Mouse (Mus musculus) myocyte (in vitro differentiated cells): Measurements from ENCODE around the gene Opa3.

Experiments used
- CEBPB ChIP-seq: IDR thresholded peaks from 2 replicates; pipeline ENCODE4 v1.6.1; 2011; ENCODE audit warnings: mild to moderate bottlenecking, moderate library complexity; ENCODE audit not compliant: poor library complexity, insufficient read depth, severe bottlenecking
- E2F4 ChIP-seq: IDR thresholded peaks from one replicate; pipeline ENCODE4 v1.6.1; 2011; ENCODE audit warnings: mild to moderate bottlenecking, control low read depth, moderate library complexity; ENCODE audit not compliant: insufficient read depth
- MAX ChIP-seq: IDR thresholded peaks from one replicate; pipeline ENCODE4 v1.6.1; 2011; ENCODE audit warnings: low read depth, mild to moderate bottlenecking, control low read depth
- MYOD1 ChIP-seq, 3 experiments: IDR thresholded peaks; one replicate each; pipeline ENCODE4 v1.6.1; 2011; ENCODE audit warnings: control low read depth in 2 of 3, low read depth in 2 of 3, mild to moderate bottlenecking in 2 of 3, moderate library complexity in 1 of 3; ENCODE audit not compliant: insufficient read length in 2 of 3, control insufficient read depth in 1 of 3
- MYOG ChIP-seq, 3 experiments: IDR thresholded peaks; one replicate each; pipeline ENCODE4 v1.6.1; 2011; ENCODE audit warnings: control low read depth in 2 of 3, low read depth in 2 of 3, mild to moderate bottlenecking in 2 of 3; ENCODE audit not compliant: insufficient read length in 2 of 3, control insufficient read depth in 1 of 3, insufficient read depth in 1 of 3
- POLR2A ChIP-seq: IDR thresholded peaks from one replicate; pipeline ENCODE4 v1.6.1; 2011; ENCODE audit warnings: low read depth, mild to moderate bottlenecking, control low read depth, moderate library complexity; ENCODE audit not compliant: insufficient read length
- REST ChIP-seq: IDR thresholded peaks from one replicate; pipeline ENCODE4 v1.6.1; 2011; ENCODE audit warnings: mild to moderate bottlenecking, control low read depth, moderate library complexity; ENCODE audit not compliant: insufficient read depth, insufficient read length
- SRF ChIP-seq: IDR thresholded peaks from one replicate; pipeline ENCODE4 v1.6.1; 2011; ENCODE audit warnings: low read depth; ENCODE audit not compliant: control insufficient read depth, insufficient read length
- TCF12 ChIP-seq: IDR thresholded peaks from one replicate; pipeline ENCODE4 v1.6.1; 2011; ENCODE audit warnings: mild to moderate bottlenecking, control low read depth; ENCODE audit not compliant: poor library complexity, insufficient read depth, severe bottlenecking
- USF1 ChIP-seq: IDR thresholded peaks from one replicate; pipeline ENCODE4 v1.6.1; 2011; ENCODE audit warnings: low read depth, mild to moderate bottlenecking, control low read depth, moderate library complexity

DNA sequence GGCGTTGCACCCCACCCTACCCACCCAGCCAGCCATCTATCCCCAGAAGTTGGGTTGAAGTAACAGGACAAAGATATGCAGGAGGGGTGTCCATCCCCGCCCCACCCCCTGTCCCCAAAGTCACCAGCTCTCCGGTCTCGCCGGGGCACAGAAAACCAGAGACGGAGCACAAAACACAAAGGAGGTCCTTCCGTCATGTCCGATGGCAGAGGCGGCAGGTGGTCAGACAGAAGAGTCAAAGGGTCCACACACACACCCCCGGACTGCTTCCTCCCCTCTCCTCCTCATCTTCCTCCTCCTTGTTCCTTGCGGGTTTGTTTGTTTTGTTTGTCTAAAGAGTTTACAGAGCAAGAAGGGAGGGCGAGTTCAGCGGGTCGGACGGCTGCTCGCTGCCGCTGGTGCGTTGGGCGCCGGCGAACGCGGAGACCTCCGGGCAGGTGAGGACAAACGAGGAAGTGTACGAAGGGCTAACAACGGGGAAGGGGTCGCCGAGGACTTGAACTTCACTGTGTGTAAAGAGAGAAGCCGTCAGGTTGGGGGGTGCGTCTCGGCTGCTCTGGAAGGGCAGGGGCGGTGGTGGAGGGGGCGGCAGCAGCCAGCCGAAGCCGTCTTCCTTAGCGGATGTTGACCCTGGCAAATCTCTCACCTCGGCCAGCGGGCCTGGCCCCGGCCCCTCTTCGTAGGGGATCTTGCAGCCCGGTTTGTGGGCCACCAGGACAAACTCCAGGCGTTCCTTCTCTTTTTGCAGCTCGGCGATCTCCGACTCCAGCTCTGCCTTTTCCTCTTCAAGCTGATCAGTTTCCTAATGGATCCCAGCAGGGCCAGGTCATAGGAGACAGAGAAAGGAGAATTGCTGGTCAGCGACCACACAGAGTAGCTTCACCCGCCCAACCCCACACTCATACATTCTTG is 76.6 kb downstream of the Opa3 start:
- TF ChIP-seq USF1, result no peak
- no peak for TF ChIP-seq POLR2A
- no peak for TF ChIP-seq CEBPB
- TF ChIP-seq MYOG (IDR thresholded peaks at IDR 0.05; ENCODE audit: control insufficient read depth in 1 of 3, insufficient read depth in 1 of 3, insufficient read length in 2 of 3, low read depth in 2 of 3), result no peak
- no peak for TF ChIP-seq E2F4
- TF ChIP-seq MAX, result no peak
- TF ChIP-seq TCF12, result no peak
- no peak for TF ChIP-seq REST
- TF ChIP-seq SRF, result no peak
- TF ChIP-seq MYOD1 (IDR thresholded peaks at IDR 0.05; ENCODE audit: control insufficient read depth in 1 of 3, insufficient read length in 2 of 3, low read depth in 2 of 3), result no peak
